Mouse (Mus musculus): ENCODE results near the gene Fbxo42. TPM values are rescaled to one million over a fixed set of nuclear protein-coding genes. Genes with fewer than 3 reads are reported as not detected.

Fbxo42 gene
- polyA plus RNA-seq, 1 experiment from 2014 or later: 21.8 TPM

DNA sequence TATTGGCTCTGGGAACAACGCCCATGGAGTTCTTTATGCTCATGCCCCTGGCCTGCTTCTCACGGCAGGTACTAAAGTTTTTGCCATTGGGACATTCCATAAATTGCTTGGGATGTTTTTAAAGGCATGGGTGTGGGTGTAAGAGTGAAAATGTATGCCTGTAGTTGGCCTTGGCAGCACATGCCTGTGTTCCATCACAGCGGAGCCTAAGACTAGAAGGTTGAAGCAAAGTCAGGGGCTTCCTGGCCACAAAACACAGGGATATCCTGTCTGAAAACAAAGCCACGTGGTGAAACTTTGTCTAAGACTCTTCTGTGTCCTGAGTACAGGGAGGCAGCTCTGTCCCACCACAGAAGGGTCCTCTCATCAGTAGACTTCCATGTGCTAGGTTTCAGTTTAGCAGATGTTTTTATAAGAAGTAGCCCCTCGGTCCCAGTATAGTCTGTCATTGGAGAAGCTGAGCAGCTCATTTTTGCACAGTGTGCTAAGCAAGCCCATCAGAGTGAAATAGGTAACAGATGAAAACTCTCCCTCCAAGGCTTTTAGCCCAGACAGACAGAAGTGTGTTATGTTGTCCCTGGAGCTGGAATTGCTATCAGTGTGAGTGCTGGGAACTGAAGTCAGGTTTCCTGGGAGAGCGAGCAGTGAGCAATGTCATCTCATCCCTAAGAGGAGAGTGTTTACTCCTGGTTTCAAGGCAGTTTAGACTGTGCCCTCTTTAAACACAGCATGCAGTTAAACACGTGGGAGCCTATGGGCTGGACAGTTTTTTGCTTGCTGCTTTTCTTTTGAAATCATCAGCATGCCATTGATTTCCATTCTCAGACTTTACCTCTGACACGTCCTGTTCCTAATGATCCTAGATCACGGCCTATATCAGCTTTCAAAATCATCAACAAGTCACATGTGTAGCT lies 39.5 kb downstream of the Fbxo42 start:
- no peaks in the 10 kb centered on the region for H3K9me3 ChIP-seq
- peaks cover 19% of the 10 kb centered on the region for H3K4me1 ChIP-seq
- peak overlapping the region; percentile 19; the same call in 1 of the 2 replicates for H3K27ac ChIP-seq
- DNase-seq (ENCODE audit: low spot score): no peak
- 70% methylated on average over 9 of the region's 9 CpGs for WGBS
- peaks cover 42% of the 10 kb centered on the region for H3K36me3 ChIP-seq
- H3K4me3 ChIP-seq: no peak overlapping the region
- H3K27me3 ChIP-seq (ENCODE audit: insufficient read depth, poor library complexity, severe bottlenecking): no peaks in the 10 kb centered on the region

DNA sequence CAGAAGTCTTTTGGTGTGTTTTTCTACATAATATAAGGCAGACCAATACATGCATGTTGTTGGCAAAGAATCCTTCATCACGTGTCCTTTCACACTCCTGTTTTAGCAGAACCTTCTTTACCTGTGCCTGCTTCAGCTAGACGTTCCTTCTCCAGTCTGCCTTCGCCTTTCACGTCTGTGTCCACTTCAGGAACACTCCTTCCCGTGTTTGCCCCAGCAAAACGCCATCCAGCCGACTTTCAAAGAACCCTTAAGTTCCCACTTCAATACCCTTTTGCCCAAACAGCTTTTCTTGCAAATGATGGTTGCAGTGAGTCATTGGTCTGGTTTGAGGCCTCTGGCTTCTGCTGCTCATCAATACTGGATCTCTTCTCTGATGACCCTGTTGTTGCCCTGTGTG lies 43.6 kb downstream of the Fbxo42 start:
- Histone ChIP-seq H3K27me3 (ENCODE audit: insufficient read depth, poor library complexity, severe bottlenecking) (no peaks in the 10 kb centered on the region), H3K4me1 (peaks cover 13% of the 10 kb centered on the region), H3K36me3 (peaks cover 55% of the 10 kb centered on the region), H3K4me3 (no peak overlapping the region), H3K27ac (no peak overlapping the region), H3K9me3 (no peaks in the 10 kb centered on the region)
- no peak for DNase-seq (ENCODE audit: low spot score)
- WGBS: 85% methylated on average over 7 of the region's 7 CpGs

DNA sequence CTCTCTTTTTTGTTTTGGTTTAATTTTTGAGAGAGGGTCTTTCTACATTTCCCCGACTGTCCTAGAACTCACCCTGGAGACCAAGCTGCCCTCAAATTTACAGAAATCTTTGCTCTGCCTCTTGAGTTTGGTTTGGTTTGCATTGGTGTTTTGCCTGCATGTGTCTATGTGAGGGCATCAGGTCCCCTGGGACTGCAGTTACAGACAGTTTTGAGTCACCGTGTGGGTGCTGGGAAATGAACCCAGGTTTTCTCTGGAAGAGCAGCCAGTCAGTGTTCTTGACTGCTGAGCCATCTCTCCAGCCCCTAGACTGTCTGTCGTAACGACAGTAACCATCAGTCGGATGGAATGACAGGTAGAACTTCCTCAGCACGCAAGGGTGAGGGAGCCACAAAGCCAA lies 46.8 kb downstream of the Fbxo42 start:
- no peak for DNase-seq (ENCODE audit: low spot score)
- H3K4me1 ChIP-seq: no peaks in the 10 kb centered on the region
- H3K4me3 ChIP-seq: no peak overlapping the region
- H3K36me3 ChIP-seq: peaks cover 84% of the 10 kb centered on the region
- 92% methylated on average over 6 of the region's 6 CpGs for WGBS
- H3K9me3 ChIP-seq: no peaks in the 10 kb centered on the region
- H3K27ac ChIP-seq: no peak overlapping the region
- no peaks in the 10 kb centered on the region for H3K27me3 ChIP-seq (ENCODE audit: insufficient read depth, poor library complexity, severe bottlenecking)

DNA sequence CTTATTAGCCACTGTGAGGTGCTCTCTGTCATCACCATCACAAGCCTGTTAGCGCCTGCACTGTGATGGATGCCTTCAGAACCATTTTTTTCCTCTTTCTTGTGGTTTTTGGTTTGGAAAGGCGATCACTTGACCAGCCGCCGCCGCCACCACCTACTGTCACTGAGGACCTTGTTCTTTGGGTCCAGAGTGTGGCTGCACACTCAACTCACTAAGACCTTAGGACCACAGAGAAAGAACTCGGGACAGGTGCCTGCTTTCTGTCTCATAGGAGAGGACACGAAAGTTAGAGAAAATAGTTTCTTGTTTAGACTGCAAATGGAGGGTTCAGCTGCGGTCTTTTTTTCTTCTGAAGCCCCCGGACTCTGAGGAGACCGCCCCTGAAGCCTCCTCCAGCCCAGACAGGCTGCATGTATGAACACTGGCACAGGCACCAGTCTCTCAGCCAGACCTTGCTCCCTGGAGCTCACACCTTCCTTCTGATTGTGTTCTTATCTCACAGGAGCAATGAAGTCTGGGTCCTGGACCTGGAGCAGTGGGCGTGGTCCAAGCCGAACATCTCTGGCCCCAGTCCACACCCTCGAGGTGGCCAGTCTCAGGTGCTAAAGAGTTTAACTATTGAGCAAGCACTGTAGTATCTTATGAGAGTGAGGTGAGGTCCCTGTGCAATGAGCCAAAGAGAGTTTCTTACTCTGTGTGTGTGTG lies 49.4 kb downstream of the Fbxo42 start:
- Histone ChIP-seq H3K4me1 (peaks cover 12% of the 10 kb centered on the region), H3K27me3 (ENCODE audit: insufficient read depth, poor library complexity, severe bottlenecking) (no peaks in the 10 kb centered on the region), H3K36me3 (peaks cover 93% of the 10 kb centered on the region), H3K27ac (no peak overlapping the region), H3K9me3 (no peaks in the 10 kb centered on the region), H3K4me3 (no peak overlapping the region)
- DNase-seq (ENCODE audit: low spot score): no peak
- 93% methylated on average over 13 of the region's 13 CpGs for WGBS

DNA sequence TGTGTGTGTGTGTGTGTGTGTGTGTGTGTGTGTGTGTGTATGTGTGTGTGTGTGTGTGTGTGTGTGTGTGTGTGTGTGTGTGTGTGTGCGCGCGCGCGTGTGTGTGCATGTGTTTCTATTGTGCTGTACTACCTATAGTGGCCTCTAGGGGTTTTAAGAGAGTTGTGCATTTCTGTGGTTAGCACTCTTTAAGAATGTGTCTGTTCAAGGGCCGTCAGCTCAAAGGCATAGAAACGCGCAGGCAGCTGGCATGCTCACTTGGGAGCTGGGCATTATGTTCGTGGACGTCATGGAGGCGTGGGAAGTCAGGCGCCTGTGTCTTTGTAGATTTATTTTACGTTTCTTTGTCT lies 49.9 kb downstream of the Fbxo42 start:
- H3K27ac ChIP-seq: no peak overlapping the region
- H3K4me1 ChIP-seq: peaks cover 14% of the 10 kb centered on the region
- H3K9me3 ChIP-seq: no peaks in the 10 kb centered on the region
- no peak for DNase-seq (ENCODE audit: low spot score)
- H3K36me3 ChIP-seq: peaks cover 90% of the 10 kb centered on the region
- H3K4me3 ChIP-seq: no peak overlapping the region
- 96% methylated on average over 9 of the region's 13 CpGs for WGBS
- no peaks in the 10 kb centered on the region for H3K27me3 ChIP-seq (ENCODE audit: insufficient read depth, poor library complexity, severe bottlenecking)

DNA sequence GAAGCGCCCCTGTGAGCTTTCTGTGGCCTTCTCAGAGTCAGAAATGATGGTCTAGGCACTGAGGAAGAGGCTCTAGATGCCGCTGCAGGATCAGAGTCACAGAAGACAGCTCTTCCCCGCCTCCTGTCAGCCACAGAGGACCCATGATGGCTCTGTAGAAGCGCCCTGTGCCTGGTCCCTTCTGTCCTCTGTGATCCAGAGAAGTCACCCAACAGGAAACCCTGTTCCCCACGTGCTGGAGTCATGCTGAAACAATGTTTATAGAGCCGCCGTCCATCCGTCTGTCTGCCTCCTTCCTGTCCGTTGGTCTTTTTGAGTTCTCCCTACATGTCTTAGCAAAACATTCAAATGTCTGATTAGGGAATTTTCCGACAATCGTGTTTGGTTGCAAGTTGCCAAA lies 53.2 kb downstream of the Fbxo42 start:
- H3K36me3 ChIP-seq: peaks cover 66% of the 10 kb centered on the region
- no peaks in the 10 kb centered on the region for H3K27me3 ChIP-seq (ENCODE audit: insufficient read depth, poor library complexity, severe bottlenecking)
- peak overlapping the region; percentile 8; the same call in 1 of the 2 replicates for H3K27ac ChIP-seq
- no peaks in the 10 kb centered on the region for H3K9me3 ChIP-seq
- no peak overlapping the region for H3K4me3 ChIP-seq
- no peak for DNase-seq (ENCODE audit: low spot score)
- WGBS: 65% methylated on average over 11 of the region's 11 CpGs
- H3K4me1 ChIP-seq: peaks cover 22% of the 10 kb centered on the region

DNA sequence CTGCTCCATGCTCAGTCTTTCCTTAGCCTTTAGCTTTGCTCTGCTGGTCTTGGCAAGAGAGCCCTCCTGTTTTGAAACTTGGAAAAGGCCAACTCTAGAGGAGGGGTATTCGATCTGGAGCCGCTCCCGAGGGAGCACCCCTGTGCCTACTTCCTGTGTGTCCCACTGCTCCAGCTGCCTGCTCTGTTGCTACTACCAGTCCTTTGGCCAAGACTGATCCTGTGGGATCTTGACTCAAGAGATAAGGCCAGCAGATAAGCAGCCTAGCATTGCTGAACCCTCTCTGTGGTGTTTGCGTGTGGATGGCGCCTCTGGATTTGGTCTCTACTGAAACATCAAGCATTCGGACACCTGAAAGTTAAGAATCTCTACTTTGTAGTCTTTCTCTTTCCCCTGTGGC lies 54.5 kb downstream of the Fbxo42 start:
- no peak overlapping the region for H3K4me3 ChIP-seq
- no peaks in the 10 kb centered on the region for H3K27me3 ChIP-seq (ENCODE audit: insufficient read depth, poor library complexity, severe bottlenecking)
- DNase-seq (ENCODE audit: low spot score): no peak
- peaks cover 55% of the 10 kb centered on the region for H3K36me3 ChIP-seq
- H3K27ac ChIP-seq: no peak overlapping the region
- H3K4me1 ChIP-seq: peaks cover 22% of the 10 kb centered on the region
- H3K9me3 ChIP-seq: no peaks in the 10 kb centered on the region
- WGBS: 81% methylated on average over 6 of the region's 6 CpGs

DNA sequence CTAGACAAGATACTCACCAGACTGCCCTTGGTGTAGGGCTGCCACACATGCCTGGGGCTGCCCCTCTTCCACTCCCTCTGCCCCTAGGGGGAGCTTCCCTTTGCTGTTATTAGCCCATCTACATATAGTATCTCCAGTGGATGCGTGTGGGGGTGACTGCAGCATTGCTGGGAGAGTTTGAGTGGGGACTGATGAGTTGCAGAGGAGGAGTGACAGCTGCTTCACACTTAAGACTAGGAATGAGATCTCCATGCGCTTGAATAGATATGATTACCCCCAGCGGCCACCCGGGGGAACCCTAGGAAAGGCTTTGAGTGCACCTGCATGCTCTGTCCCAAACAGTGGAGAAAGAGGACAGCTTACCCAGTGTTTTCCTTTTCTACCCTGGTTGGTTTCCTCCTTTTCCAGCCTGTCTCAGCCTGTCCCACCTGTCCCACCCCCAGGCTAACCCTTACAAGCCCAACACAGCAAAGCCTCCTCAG lies 56.9 kb downstream of the Fbxo42 start:
- no peak overlapping the region for H3K4me3 ChIP-seq
- peaks cover 22% of the 10 kb centered on the region for H3K4me1 ChIP-seq
- WGBS: 41% methylated on average over 4 of the region's 4 CpGs
- no peak overlapping the region for H3K27ac ChIP-seq
- H3K9me3 ChIP-seq: no peaks in the 10 kb centered on the region
- H3K36me3 ChIP-seq: peaks cover 32% of the 10 kb centered on the region
- DNase-seq (ENCODE audit: low spot score): no peak
- H3K27me3 ChIP-seq (ENCODE audit: insufficient read depth, poor library complexity, severe bottlenecking): no peaks in the 10 kb centered on the region

DNA sequence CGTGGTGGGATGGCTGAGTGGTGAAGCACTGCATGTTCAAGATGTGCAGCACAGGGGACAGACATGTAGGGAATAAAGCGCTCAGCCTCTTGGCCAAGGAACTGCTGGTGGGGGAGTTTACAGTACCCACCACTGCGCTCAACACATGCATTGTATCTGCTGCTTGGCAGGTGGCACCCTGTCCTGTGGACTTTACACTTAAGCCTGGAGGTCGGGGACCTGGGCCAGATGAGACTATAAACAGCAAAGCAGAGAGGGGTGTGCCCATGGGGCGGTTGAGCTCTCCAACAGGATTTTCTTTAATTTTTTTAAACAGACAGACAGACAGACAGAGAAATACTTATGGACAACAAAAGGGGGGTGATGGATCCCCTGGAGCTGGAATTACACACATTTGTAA lies 59.4 kb downstream of the Fbxo42 start:
- Histone ChIP-seq H3K4me3 (no peak overlapping the region), H3K9me3 (no peaks in the 10 kb centered on the region), H3K27me3 (ENCODE audit: insufficient read depth, poor library complexity, severe bottlenecking) (no peaks in the 10 kb centered on the region), H3K36me3 (peaks cover 8% of the 10 kb centered on the region), H3K4me1 (peaks cover 11% of the 10 kb centered on the region), H3K27ac (no peak overlapping the region)
- no peak for DNase-seq (ENCODE audit: low spot score)
- WGBS: 90% methylated on average over 5 of the region's 5 CpGs

DNA sequence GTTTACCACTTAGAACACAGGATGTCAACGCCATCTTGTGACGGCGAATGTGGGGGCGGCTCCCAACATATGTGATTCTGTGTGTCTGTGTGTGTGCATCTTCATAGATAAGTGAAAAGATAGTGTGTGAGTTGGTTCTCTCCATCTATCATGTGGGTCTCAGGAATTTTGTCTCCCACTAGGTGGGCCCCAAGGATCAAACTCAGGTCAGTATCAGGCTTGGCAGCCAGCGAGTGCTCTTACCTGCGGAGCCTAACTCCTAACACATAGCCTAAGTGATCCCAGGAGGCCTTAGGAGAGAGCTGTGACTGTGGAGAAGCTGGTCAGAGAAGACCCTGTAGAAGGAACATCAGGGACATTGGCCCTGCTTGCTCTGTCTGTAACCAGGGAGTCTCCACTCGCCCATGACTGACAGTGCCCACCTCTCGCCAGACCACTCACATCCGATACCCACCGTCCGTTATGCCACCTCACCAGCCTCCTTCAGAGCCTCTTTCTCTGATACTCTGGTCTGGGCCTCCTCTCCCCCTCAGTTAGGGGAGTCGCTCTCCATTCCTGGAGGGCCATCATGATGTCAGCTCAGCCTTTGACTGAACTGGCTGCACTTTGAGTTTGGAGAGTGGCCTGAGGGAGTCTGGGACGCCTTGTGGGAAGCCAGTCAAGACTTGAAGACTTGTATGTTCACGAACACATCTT lies 63.0 kb downstream of the Fbxo42 start:
- no peaks in the 10 kb centered on the region for H3K9me3 ChIP-seq
- no peak for DNase-seq (ENCODE audit: low spot score)
- H3K4me1 ChIP-seq: peaks cover 15% of the 10 kb centered on the region
- H3K36me3 ChIP-seq: 0 out of 2 replicates have a peak, but pooled peaks cover 1% of the 10 kb centered on the region
- WGBS: 71% methylated on average over 14 of the region's 14 CpGs
- H3K27me3 ChIP-seq (ENCODE audit: insufficient read depth, poor library complexity, severe bottlenecking): no peaks in the 10 kb centered on the region
- peak overlapping the region; percentile 52 for H3K4me3 ChIP-seq
- H3K27ac ChIP-seq: peak overlapping the region; percentile 81

DNA sequence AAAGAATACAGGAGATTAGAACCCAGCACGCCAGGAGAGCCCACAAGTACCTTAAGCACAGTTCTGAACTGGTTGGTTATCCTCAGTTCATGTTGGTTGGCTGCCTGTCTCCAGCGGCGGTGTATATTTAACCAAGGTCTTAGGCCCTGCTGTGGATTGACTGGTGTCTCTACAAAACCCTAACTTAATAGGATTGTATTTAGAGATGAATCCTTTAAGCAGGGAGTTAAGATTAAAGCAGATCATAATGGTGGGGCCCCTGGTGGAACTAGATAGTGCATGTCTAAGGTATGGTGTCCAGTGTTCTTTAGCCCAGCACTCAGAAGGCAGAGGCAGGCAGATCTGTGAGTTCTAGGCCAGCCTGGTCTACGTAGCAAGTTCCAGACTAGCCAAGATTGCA lies 63.9 kb downstream of the Fbxo42 start:
- Histone ChIP-seq H3K9me3 (no peaks in the 10 kb centered on the region), H3K27ac (no peak overlapping the region), H3K4me1 (peaks cover 15% of the 10 kb centered on the region), H3K36me3 (0 out of 2 replicates have a peak, but pooled peaks cover 1% of the 10 kb centered on the region), H3K27me3 (ENCODE audit: insufficient read depth, poor library complexity, severe bottlenecking) (no peaks in the 10 kb centered on the region), H3K4me3 (no peak overlapping the region)
- 88% methylated on average over 4 of the region's 4 CpGs for WGBS
- no peak for DNase-seq (ENCODE audit: low spot score)

DNA sequence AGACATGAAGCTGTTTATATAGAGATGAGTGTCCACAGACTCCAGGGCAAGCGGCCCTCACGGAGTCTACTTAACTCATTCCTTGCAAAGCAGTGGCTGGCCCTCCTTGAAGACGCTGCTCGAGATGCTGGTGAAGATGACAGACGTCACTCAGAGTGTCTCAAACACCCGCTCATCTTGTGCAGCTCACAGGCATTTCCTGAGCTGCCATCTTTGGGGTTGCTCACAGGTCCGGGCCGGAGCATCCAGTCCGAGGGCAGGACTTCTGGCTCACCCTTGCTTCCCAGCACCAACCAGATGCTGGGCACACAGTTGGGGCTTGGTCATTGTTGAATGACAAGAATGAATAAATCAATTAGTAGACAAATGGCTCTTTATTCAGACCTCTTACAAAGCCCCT lies 65.2 kb downstream of the Fbxo42 start:
- WGBS: 85% methylated on average over 9 of the region's 9 CpGs
- Histone ChIP-seq H3K9me3 (no peaks in the 10 kb centered on the region), H3K27ac (peak overlapping the region; percentile 70; the same call in 1 of the 2 replicates), H3K4me1 (peaks cover 15% of the 10 kb centered on the region), H3K36me3 (no peaks in the 10 kb centered on the region), H3K4me3 (no peak overlapping the region), H3K27me3 (ENCODE audit: insufficient read depth, poor library complexity, severe bottlenecking) (no peaks in the 10 kb centered on the region)
- DNase-seq (ENCODE audit: low spot score): no peak

DNA sequence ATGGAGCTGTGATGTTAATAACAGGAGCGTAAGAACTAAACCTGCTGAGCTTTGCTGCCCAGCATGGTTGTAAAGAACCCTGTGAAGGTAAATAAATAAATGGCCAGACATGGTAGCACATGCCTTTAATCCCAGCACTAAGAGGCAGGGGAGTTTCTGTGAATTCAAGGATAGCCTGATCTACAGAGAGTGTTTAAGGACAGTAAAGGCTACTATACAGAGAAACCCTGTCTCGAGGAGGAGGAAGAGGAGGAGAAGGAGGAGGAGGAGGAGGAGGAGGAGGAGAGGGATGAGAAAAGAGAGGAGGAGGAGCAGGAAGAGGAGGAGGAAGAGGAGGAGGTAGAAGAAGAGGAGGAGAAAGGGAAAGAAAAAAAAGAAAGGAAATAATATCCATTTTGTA lies 65.6 kb downstream of the Fbxo42 start:
- H3K9me3 ChIP-seq: no peaks in the 10 kb centered on the region
- no peak for DNase-seq (ENCODE audit: low spot score)
- H3K27me3 ChIP-seq (ENCODE audit: insufficient read depth, poor library complexity, severe bottlenecking): no peaks in the 10 kb centered on the region
- peaks cover 15% of the 10 kb centered on the region for H3K4me1 ChIP-seq
- peak overlapping the region; percentile 70 for H3K27ac ChIP-seq
- no peaks in the 10 kb centered on the region for H3K36me3 ChIP-seq
- H3K4me3 ChIP-seq: peak overlapping the region; percentile 70
- 51% methylated on average over 2 of the region's 2 CpGs for WGBS

Data from heart, embryonic 10.5 days (tissue).